Mouse (Mus musculus) lung, postnatal 0 days (tissue): Measurements from ENCODE around the gene Arl4c. TPM values are rescaled to one million over a fixed set of nuclear protein-coding genes. Genes with fewer than 3 reads are reported as not detected.
A peak's percentile ranks its signal among the peaks of the same experiment; 100 is the strongest.

ENCODE experiments used
- ATAC-seq: fragments of 200-750 bp; cut with Nextera tagmentation; 2 replicates; pipeline ENCODE4 v1.8.0; 2017; ENCODE audit warnings: moderate library complexity
- DNase-seq: peaks from one replicate; pipeline ENCODE4 v3.0.0-alpha.2; 2016; ENCODE audit warnings: low spot score
- H3K27ac ChIP-seq: fragments of 300-500 bp; sonication (generic); 2 replicates; pipeline ENCODE4 v1.5.1; 2014; ENCODE audit warnings: antibody characterized with exemption, mild to moderate bottlenecking, low read length, mixed read lengths
- H3K27me3 ChIP-seq: fragments of 300-500 bp; sonication (generic); replicated peaks from 2 replicates; pipeline ENCODE4 v1.6.1; 2014; ENCODE audit warnings: low read length, mixed read lengths; ENCODE audit not compliant: insufficient read depth
- H3K36me3 ChIP-seq: fragments of 300-500 bp; sonication (generic); 2 replicates; pipeline ENCODE4 v1.6.1; 2014; ENCODE audit warnings: low read length, mixed read lengths; ENCODE audit not compliant: insufficient read depth
- H3K4me1 ChIP-seq: fragments of 300-500 bp; sonication (generic); 2 replicates; pipeline ENCODE4 v1.6.1; 2014; ENCODE audit warnings: antibody characterized with exemption, low read depth, low read length, mixed read lengths; ENCODE audit not compliant: insufficient read depth
- H3K4me2 ChIP-seq: fragments of 300-500 bp; sonication (generic); replicated peaks from 2 replicates; pipeline ENCODE4 v1.6.1; 2014; ENCODE audit warnings: low read depth, mild to moderate bottlenecking, low read length, moderate library complexity, mixed read lengths
- H3K4me3 ChIP-seq: fragments of 300-500 bp; sonication (generic); 2 replicates; pipeline ENCODE4 v1.5.1; 2014; ENCODE audit warnings: low read depth, low read length
- H3K9ac ChIP-seq: fragments of 300-500 bp; sonication (generic); replicated peaks from 2 replicates; pipeline ENCODE4 v1.6.1; 2014; ENCODE audit warnings: low read depth, mild to moderate bottlenecking
- H3K9me3 ChIP-seq: fragments of 300-500 bp; sonication (generic); 2 replicates; pipeline ENCODE4 v1.6.1; 2016; ENCODE audit warnings: low read length, mixed read lengths
- CTCF ChIP-seq: IDR thresholded peaks from 2 replicates; pipeline ENCODE4 v1.5.1; 2016; ENCODE audit warnings: antibody characterized with exemption, mild to moderate bottlenecking
- EP300 ChIP-seq: IDR thresholded peaks from 2 replicates; pipeline ENCODE4 v1.6.1; 2016; ENCODE audit warnings: antibody characterized with exemption, mild to moderate bottlenecking, control low read depth
- WGBS: fragments of 180-500 bp; shearing (Covaris S2); extraction: QIAGEN DNeasy Blood & Tissue Kit; methylation state at CpG from one replicate; pipeline ENCODE4 v1.1.7; 2014; 5-methylcytosine and 5-hydroxymethylcytosine counted together
- polyA plus RNA-seq: library from polyadenylated mRNA; unstranded; fragments of >200 nt; fragmentation: Nextera tagmentation; extraction: Ambion mirVana; gene quantifications from 2 replicates; pipeline ENCODE4 v1.2.1, GENCODE M21; 2015

Gene Arl4c
- polyA plus RNA-seq, 1 experiment from 2014 or later = 24.9 TPM

GRCm38 (mm10) chr1:88699401-88699800, 2.6 kb downstream of the Arl4c start:
- DNase-seq (peak; percentile 93), ATAC-seq (0 out of 2 replicates have a peak, but pooled peaks have one; percentile 32)
- H3K36me3 ChIP-seq = no peaks in the 10 kb centered on the region
- H3K9me3 ChIP-seq = no peaks in the 10 kb centered on the region
- peak overlapping the region; percentile 92 for H3K4me2 ChIP-seq
- peak overlapping the region; percentile 85; the same call in 1 of the 2 replicates for H3K9ac ChIP-seq
- H3K27ac ChIP-seq = peak overlapping the region; percentile 92; the same call in 1 of the 2 replicates
- no peak for TF ChIP-seq CTCF
- peak; percentile 22; the same call in 1 of the 2 replicates for TF ChIP-seq EP300
- H3K4me3 ChIP-seq = peak overlapping the region; percentile 80
- 6% methylated on average over 5 of the region's 5 CpGs for WGBS
- H3K27me3 ChIP-seq = no peaks in the 10 kb centered on the region
- no peaks in the 10 kb centered on the region for H3K4me1 ChIP-seq

DNA sequence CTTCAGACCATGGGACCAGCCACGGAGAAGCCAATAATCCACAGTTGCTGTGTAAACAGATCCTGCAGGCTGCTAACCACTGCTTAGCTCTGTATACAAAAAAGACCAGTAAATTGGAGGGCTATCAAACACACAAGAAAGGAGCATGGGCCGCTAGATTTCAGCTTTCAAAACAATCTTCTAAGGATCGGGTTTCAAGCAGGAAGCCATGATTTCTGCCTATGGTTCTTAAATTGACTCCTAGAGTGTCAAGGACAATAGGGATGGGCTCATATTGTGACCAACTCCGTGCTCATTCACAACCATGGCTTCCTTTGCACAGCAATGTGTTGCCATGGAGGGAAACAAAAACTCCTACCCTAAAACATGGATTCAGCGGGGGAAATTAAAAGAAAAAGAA, 3.1 kb downstream of the Arl4c start:
- no peaks in the 10 kb centered on the region for H3K36me3 ChIP-seq
- H3K9me3 ChIP-seq = no peaks in the 10 kb centered on the region
- no peak overlapping the region for H3K27ac ChIP-seq
- no peaks in the 10 kb centered on the region for H3K4me1 ChIP-seq
- no peaks in the 10 kb centered on the region for H3K27me3 ChIP-seq
- WGBS = 11% methylated on average over 5 of the region's 5 CpGs
- DNase-seq = no peak
- TF ChIP-seq CTCF = no peak
- no peak for TF ChIP-seq EP300
- ATAC-seq = no peak
- peak overlapping the region; percentile 92 for H3K4me2 ChIP-seq
- no peak overlapping the region for H3K9ac ChIP-seq
- H3K4me3 ChIP-seq = peak overlapping the region; percentile 80; the same call in 1 of the 2 replicates

DNA sequence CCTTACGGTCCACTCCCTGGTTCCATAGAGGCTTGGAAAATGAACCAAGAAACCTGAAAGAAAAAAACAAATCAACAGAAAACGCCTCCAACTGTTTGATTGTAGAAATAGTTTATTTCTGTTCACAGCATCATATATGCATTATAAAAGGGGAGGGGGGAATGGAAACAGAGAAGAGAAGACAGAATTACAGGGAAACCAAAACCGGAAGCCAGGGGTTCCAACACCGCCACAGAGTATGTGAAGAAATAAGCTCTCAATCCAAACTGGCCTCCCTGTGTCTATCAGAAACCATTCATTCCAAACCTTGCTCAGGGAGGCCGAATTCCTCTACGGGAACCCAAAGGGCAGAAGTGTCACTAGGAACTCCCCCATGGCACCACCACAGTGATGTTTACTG, 3.9 kb downstream of the Arl4c start:
- peak overlapping the region; percentile 92 for H3K4me2 ChIP-seq
- H3K9me3 ChIP-seq = no peaks in the 10 kb centered on the region
- ATAC-seq = no peak
- no peak overlapping the region for H3K27ac ChIP-seq
- no peak overlapping the region for H3K9ac ChIP-seq
- no peaks in the 10 kb centered on the region for H3K27me3 ChIP-seq
- no peak for DNase-seq
- no peak for TF ChIP-seq EP300
- TF ChIP-seq CTCF = no peak
- no peaks in the 10 kb centered on the region for H3K4me1 ChIP-seq
- H3K4me3 ChIP-seq = peak overlapping the region; percentile 80; the same call in 1 of the 2 replicates
- H3K36me3 ChIP-seq = no peaks in the 10 kb centered on the region
- WGBS = 69% methylated on average over 6 of the region's 6 CpGs

- no peak overlapping the region for H3K4me3 ChIP-seq
- H3K4me2 ChIP-seq = no peak overlapping the region
- H3K4me1 ChIP-seq = no peaks in the 10 kb centered on the region
- TF ChIP-seq CTCF (no peak), EP300 (no peak)
- no peaks in the 10 kb centered on the region for H3K36me3 ChIP-seq
- 82% methylated on average over 4 of the region's 4 CpGs for WGBS
- no peaks in the 10 kb centered on the region for H3K9me3 ChIP-seq
- no peak overlapping the region for H3K9ac ChIP-seq
- no peaks in the 10 kb centered on the region for H3K27me3 ChIP-seq
- H3K27ac ChIP-seq = no peak overlapping the region
- no peak for DNase-seq
- no peak for ATAC-seq
Observed at GRCm38 (mm10) chr1:88696408-88696807, 5.6 kb downstream of the Arl4c start.

- Histone ChIP-seq H3K4me3 (no peak overlapping the region), H3K27me3 (no peaks in the 10 kb centered on the region), H3K4me2 (no peak overlapping the region), H3K4me1 (no peaks in the 10 kb centered on the region), H3K9ac (no peak overlapping the region), H3K27ac (no peak overlapping the region), H3K9me3 (no peaks in the 10 kb centered on the region), H3K36me3 (no peaks in the 10 kb centered on the region)
- TF ChIP-seq CTCF = no peak
- DNase-seq (no peak), ATAC-seq (no peak)
- WGBS = 83% methylated on average over 10 of the region's 10 CpGs
Observed at GRCm38 (mm10) chr1:88694353-88694752, 7.7 kb downstream of the Arl4c start.

- Histone ChIP-seq H3K27me3 (no peaks in the 10 kb centered on the region), H3K9me3 (no peaks in the 10 kb centered on the region), H3K4me2 (no peak overlapping the region), H3K27ac (no peak overlapping the region), H3K4me3 (no peak overlapping the region), H3K4me1 (no peaks in the 10 kb centered on the region), H3K9ac (no peak overlapping the region), H3K36me3 (no peaks in the 10 kb centered on the region)
- ATAC-seq (no peak), DNase-seq (no peak)
- 66% methylated on average over 2 of the region's 2 CpGs for WGBS
- no peak for TF ChIP-seq EP300
- no peak for TF ChIP-seq CTCF
Observed at GRCm38 (mm10) chr1:88692293-88692827, 9.7 kb downstream of the Arl4c start.

GRCm38 (mm10) chr1:88690601-88691000, 11.4 kb downstream of the Arl4c start:
- no peak for ATAC-seq
- WGBS = 84% methylated on average over 6 of the region's 6 CpGs
- Histone ChIP-seq H3K36me3 (no peaks in the 10 kb centered on the region), H3K9ac (no peak overlapping the region), H3K4me2 (no peak overlapping the region), H3K27me3 (no peaks in the 10 kb centered on the region), H3K27ac (no peak overlapping the region), H3K4me3 (no peak overlapping the region), H3K4me1 (no peaks in the 10 kb centered on the region), H3K9me3 (no peaks in the 10 kb centered on the region)
- no peak for DNase-seq
- no peak for TF ChIP-seq CTCF
- no peak for TF ChIP-seq EP300
